Mouse (Mus musculus): ENCODE measurements around the gene Ptk7. TPM values are rescaled to one million over a fixed set of nuclear protein-coding genes. Genes with fewer than 3 reads are reported as not detected.

Ptk7 gene
- polyA plus RNA-seq, 1 experiment from 2014 or later: 20.6 TPM

- no peaks in the 10 kb centered on the region for H3K36me3 ChIP-seq (replicated peaks; ENCODE audit: control insufficient read depth, insufficient read depth)
- no peaks in the 10 kb centered on the region for H3K9me3 ChIP-seq (ENCODE audit: control insufficient read depth, low read length)
- H3K27ac ChIP-seq: no peak overlapping the region
- H3K4me2 ChIP-seq (replicated peaks): no peak overlapping the region
- no peak overlapping the region for H3K9ac ChIP-seq
- no peak overlapping the region for H3K4me3 ChIP-seq (replicated peaks; ENCODE audit: low read length)
- no peaks in the 10 kb centered on the region for H3K27me3 ChIP-seq (ENCODE audit: control insufficient read depth, insufficient read depth, low read length)
- H3K4me1 ChIP-seq (replicated peaks; ENCODE audit: control insufficient read depth, insufficient read depth, low read length): 0 out of 2 replicates have a peak, but pooled peaks cover 7% of the 10 kb centered on the region
- ATAC-seq (ENCODE audit: low FRiP score): no peak
- WGBS: 81% methylated on average over 9 of the region's 9 CpGs
- no peak for DNase-seq (ENCODE audit: low spot score)
Observed at GRCm38 (mm10) chr17:46602212-46602611, 27.1 kb downstream of the Ptk7 start.

- Histone ChIP-seq H3K4me1 (replicated peaks; ENCODE audit: control insufficient read depth, insufficient read depth, low read length) (0 out of 2 replicates have a peak, but pooled peaks cover 7% of the 10 kb centered on the region), H3K9me3 (ENCODE audit: control insufficient read depth, low read length) (no peaks in the 10 kb centered on the region), H3K4me3 (replicated peaks; ENCODE audit: low read length) (no peak overlapping the region), H3K27ac (no peak overlapping the region), H3K36me3 (replicated peaks; ENCODE audit: control insufficient read depth, insufficient read depth) (no peaks in the 10 kb centered on the region), H3K9ac (no peak overlapping the region), H3K27me3 (ENCODE audit: control insufficient read depth, insufficient read depth, low read length) (no peaks in the 10 kb centered on the region), H3K4me2 (replicated peaks) (no peak overlapping the region)
- ATAC-seq (ENCODE audit: low FRiP score): no peak
- no peak for DNase-seq (ENCODE audit: low spot score)
- WGBS: 91% methylated on average over 2 of the region's 2 CpGs
Observed at GRCm38 (mm10) chr17:46600569-46600968, 28.7 kb downstream of the Ptk7 start.

- H3K27me3 ChIP-seq (ENCODE audit: control insufficient read depth, insufficient read depth, low read length): no peaks in the 10 kb centered on the region
- no peak overlapping the region for H3K27ac ChIP-seq
- DNase-seq (ENCODE audit: low spot score) (no peak), ATAC-seq (ENCODE audit: low FRiP score) (no peak)
- H3K4me2 ChIP-seq (replicated peaks): no peak overlapping the region
- H3K4me1 ChIP-seq (replicated peaks; ENCODE audit: control insufficient read depth, insufficient read depth, low read length): no peaks in the 10 kb centered on the region
- 92% methylated on average over 4 of the region's 4 CpGs for WGBS
- H3K9me3 ChIP-seq (ENCODE audit: control insufficient read depth, low read length): no peaks in the 10 kb centered on the region
- no peaks in the 10 kb centered on the region for H3K36me3 ChIP-seq (replicated peaks; ENCODE audit: control insufficient read depth, insufficient read depth)
- no peak overlapping the region for H3K9ac ChIP-seq
- H3K4me3 ChIP-seq (replicated peaks; ENCODE audit: low read length): no peak overlapping the region
Observed at GRCm38 (mm10) chr17:46598963-46599362, 30.3 kb downstream of the Ptk7 start.

- 94% methylated on average over 11 of the region's 11 CpGs for WGBS
- Histone ChIP-seq H3K9ac (no peak overlapping the region), H3K4me1 (replicated peaks; ENCODE audit: control insufficient read depth, insufficient read depth, low read length) (0 out of 2 replicates have a peak, but pooled peaks cover 2% of the 10 kb centered on the region), H3K4me2 (replicated peaks) (no peak overlapping the region), H3K27ac (no peak overlapping the region), H3K36me3 (replicated peaks; ENCODE audit: control insufficient read depth, insufficient read depth) (no peaks in the 10 kb centered on the region), H3K4me3 (replicated peaks; ENCODE audit: low read length) (no peak overlapping the region), H3K27me3 (ENCODE audit: control insufficient read depth, insufficient read depth, low read length) (no peaks in the 10 kb centered on the region), H3K9me3 (ENCODE audit: control insufficient read depth, low read length) (no peaks in the 10 kb centered on the region)
- ATAC-seq (ENCODE audit: low FRiP score) (no peak), DNase-seq (ENCODE audit: low spot score) (no peak)
Observed at GRCm38 (mm10) chr17:46597956-46598355, 31.3 kb downstream of the Ptk7 start.

GRCm38 (mm10) chr17:46595336-46595735 is 34.0 kb downstream of the Ptk7 start:
- 73% methylated on average over 6 of the region's 6 CpGs for WGBS
- DNase-seq (ENCODE audit: low spot score) (no peak), ATAC-seq (ENCODE audit: low FRiP score) (no peak)
- no peak overlapping the region for H3K9ac ChIP-seq
- no peak overlapping the region for H3K4me3 ChIP-seq (replicated peaks; ENCODE audit: low read length)
- peaks cover 6% of the 10 kb centered on the region for H3K36me3 ChIP-seq (replicated peaks; ENCODE audit: control insufficient read depth, insufficient read depth)
- no peaks in the 10 kb centered on the region for H3K9me3 ChIP-seq (ENCODE audit: control insufficient read depth, low read length)
- no peaks in the 10 kb centered on the region for H3K27me3 ChIP-seq (ENCODE audit: control insufficient read depth, insufficient read depth, low read length)
- no peak overlapping the region for H3K4me2 ChIP-seq (replicated peaks)
- no peak overlapping the region for H3K27ac ChIP-seq
- H3K4me1 ChIP-seq (replicated peaks; ENCODE audit: control insufficient read depth, insufficient read depth, low read length): peaks cover 6% of the 10 kb centered on the region; the same call in 1 of the 2 replicates

- H3K36me3 ChIP-seq (replicated peaks; ENCODE audit: control insufficient read depth, insufficient read depth): peaks cover 13% of the 10 kb centered on the region
- ATAC-seq (ENCODE audit: low FRiP score) (no peak), DNase-seq (ENCODE audit: low spot score) (no peak)
- H3K4me2 ChIP-seq (replicated peaks): no peak overlapping the region
- peaks cover 6% of the 10 kb centered on the region; the same call in 1 of the 2 replicates for H3K4me1 ChIP-seq (replicated peaks; ENCODE audit: control insufficient read depth, insufficient read depth, low read length)
- H3K4me3 ChIP-seq (replicated peaks; ENCODE audit: low read length): no peak overlapping the region
- H3K9ac ChIP-seq: no peak overlapping the region
- H3K9me3 ChIP-seq (ENCODE audit: control insufficient read depth, low read length): no peaks in the 10 kb centered on the region
- WGBS: 51% methylated on average over 9 of the region's 9 CpGs
- H3K27me3 ChIP-seq (ENCODE audit: control insufficient read depth, insufficient read depth, low read length): no peaks in the 10 kb centered on the region
- no peak overlapping the region for H3K27ac ChIP-seq
Observed at GRCm38 (mm10) chr17:46594606-46595005, 34.7 kb downstream of the Ptk7 start.

GRCm38 (mm10) chr17:46593124-46593523 is 36.2 kb downstream of the Ptk7 start:
- WGBS: 78% methylated on average over 4 of the region's 4 CpGs

GRCm38 (mm10) chr17:46591406-46591805 is 37.9 kb downstream of the Ptk7 start:
- Histone ChIP-seq H3K4me1 (replicated peaks; ENCODE audit: control insufficient read depth, insufficient read depth, low read length) (peaks cover 6% of the 10 kb centered on the region; the same call in 1 of the 2 replicates), H3K27me3 (ENCODE audit: control insufficient read depth, insufficient read depth, low read length) (no peaks in the 10 kb centered on the region), H3K4me3 (replicated peaks; ENCODE audit: low read length) (no peak overlapping the region), H3K9ac (no peak overlapping the region), H3K36me3 (replicated peaks; ENCODE audit: control insufficient read depth, insufficient read depth) (peaks cover 44% of the 10 kb centered on the region), H3K9me3 (ENCODE audit: control insufficient read depth, low read length) (no peaks in the 10 kb centered on the region), H3K27ac (no peak overlapping the region), H3K4me2 (replicated peaks) (no peak overlapping the region)
- WGBS: 85% methylated on average over 19 of the region's 19 CpGs
- no peak for ATAC-seq (ENCODE audit: low FRiP score)
- DNase-seq (ENCODE audit: low spot score): no peak

More at GRCm38 (mm10) chr17:46593124-46593523, 36.2 kb downstream of the Ptk7 start:
- Histone ChIP-seq H3K27me3 (ENCODE audit: control insufficient read depth, insufficient read depth, low read length) (no peaks in the 10 kb centered on the region), H3K9ac (no peak overlapping the region), H3K4me1 (replicated peaks; ENCODE audit: control insufficient read depth, insufficient read depth, low read length) (peaks cover 6% of the 10 kb centered on the region; the same call in 1 of the 2 replicates), H3K36me3 (replicated peaks; ENCODE audit: control insufficient read depth, insufficient read depth) (peaks cover 28% of the 10 kb centered on the region), H3K4me2 (replicated peaks) (no peak overlapping the region), H3K9me3 (ENCODE audit: control insufficient read depth, low read length) (no peaks in the 10 kb centered on the region), H3K4me3 (replicated peaks; ENCODE audit: low read length) (no peak overlapping the region), H3K27ac (no peak overlapping the region)
- DNase-seq (ENCODE audit: low spot score) (no peak), ATAC-seq (ENCODE audit: low FRiP score) (no peak)

GRCm38 (mm10) chr17:46590439-46590838 is 38.9 kb downstream of the Ptk7 start:
- Histone ChIP-seq H3K9me3 (ENCODE audit: control insufficient read depth, low read length) (no peaks in the 10 kb centered on the region), H3K4me3 (replicated peaks; ENCODE audit: low read length) (no peak overlapping the region), H3K4me1 (replicated peaks; ENCODE audit: control insufficient read depth, insufficient read depth, low read length) (peaks cover 6% of the 10 kb centered on the region; the same call in 1 of the 2 replicates), H3K9ac (no peak overlapping the region), H3K36me3 (replicated peaks; ENCODE audit: control insufficient read depth, insufficient read depth) (peaks cover 54% of the 10 kb centered on the region), H3K27ac (no peak overlapping the region), H3K27me3 (ENCODE audit: control insufficient read depth, insufficient read depth, low read length) (no peaks in the 10 kb centered on the region), H3K4me2 (replicated peaks) (no peak overlapping the region)
- DNase-seq (ENCODE audit: low spot score): no peak
- 92% methylated on average over 7 of the region's 7 CpGs for WGBS
- no peak for ATAC-seq (ENCODE audit: low FRiP score)
